Mouse (Mus musculus): ENCODE measurements around the gene Tenm3. TPM values are rescaled to one million over a fixed set of nuclear protein-coding genes. Genes with fewer than 3 reads are reported as not detected.

The Tenm3 gene
- polyA plus RNA-seq, 1 experiment from 2014 or later = 8.3 TPM

GRCm38 (mm10) chr8:48450397-48451246 is 393.1 kb downstream of the Tenm3 start:
- ATAC-seq (ENCODE audit: insufficient number of reproducible peaks, insufficient read depth, low FRiP score, low read depth) = no peak
- 63% methylated on average over 23 of the region's 23 CpGs for WGBS

GRCm38 (mm10) chr8:48449625-48450024 is 394.1 kb downstream of the Tenm3 start:
- 11% methylated on average over 3 of the region's 3 CpGs for WGBS
- H3K9me3 ChIP-seq (ENCODE audit: control insufficient read depth, low read length) = no peaks in the 10 kb centered on the region
- no peak overlapping the region for H3K9ac ChIP-seq (ENCODE audit: low read length)
- ATAC-seq (ENCODE audit: insufficient number of reproducible peaks, insufficient read depth, low FRiP score, low read depth) = no peak
- no peaks in the 10 kb centered on the region for H3K27me3 ChIP-seq (ENCODE audit: control insufficient read depth, insufficient read depth, low read length)
- peaks cover 10 to 19% of the 10 kb centered on the region in 2 experiments; a peak in 3 of 4 replicates for H3K4me1 ChIP-seq (ENCODE audit: control insufficient read depth in 2 of 2, insufficient read depth in 2 of 2, low read length in 2 of 2)
- H3K36me3 ChIP-seq (ENCODE audit: control insufficient read depth, insufficient read depth, low read length) = no peaks in the 10 kb centered on the region
- no peak overlapping the region for H3K4me3 ChIP-seq (ENCODE audit: control insufficient read depth in 1 of 2, insufficient read depth in 1 of 2, low read depth in 1 of 2, low read length in 2 of 2)
- no peak overlapping the region for H3K4me2 ChIP-seq (ENCODE audit: low read length)
- 0 out of 4 replicates have a peak overlapping the region, but pooled peaks of 1 of the 2 experiments have one; percentile 49 for H3K27ac ChIP-seq (replicated peaks in 1 of 2; ENCODE audit: control insufficient read depth in 1 of 2, insufficient read depth in 1 of 2, low read depth in 2 of 2, low read length in 2 of 2)

More at GRCm38 (mm10) chr8:48450397-48451246, 393.1 kb downstream of the Tenm3 start:
- Histone ChIP-seq H3K27ac (replicated peaks in 1 of 2; ENCODE audit: control insufficient read depth in 1 of 2, insufficient read depth in 1 of 2, low read depth in 2 of 2, low read length in 2 of 2) (no peak overlapping the region), H3K4me2 (ENCODE audit: low read length) (peak overlapping the region; percentile 44), H3K27me3 (ENCODE audit: control insufficient read depth, insufficient read depth, low read length) (no peaks in the 10 kb centered on the region), H3K4me1 (ENCODE audit: control insufficient read depth in 2 of 2, insufficient read depth in 2 of 2, low read length in 2 of 2) (peaks cover 10 to 19% of the 10 kb centered on the region in 2 experiments; a peak in 3 of 4 replicates), H3K4me3 (ENCODE audit: control insufficient read depth in 1 of 2, insufficient read depth in 1 of 2, low read depth in 1 of 2, low read length in 2 of 2) (no peak overlapping the region), H3K9ac (ENCODE audit: low read length) (no peak overlapping the region), H3K36me3 (ENCODE audit: control insufficient read depth, insufficient read depth, low read length) (no peaks in the 10 kb centered on the region), H3K9me3 (ENCODE audit: control insufficient read depth, low read length) (no peaks in the 10 kb centered on the region)

- no peak overlapping the region for H3K4me3 ChIP-seq (ENCODE audit: control insufficient read depth in 1 of 2, insufficient read depth in 1 of 2, low read depth in 1 of 2, low read length in 2 of 2)
- H3K27ac ChIP-seq (replicated peaks in 1 of 2; ENCODE audit: control insufficient read depth in 1 of 2, insufficient read depth in 1 of 2, low read depth in 2 of 2, low read length in 2 of 2) = no peak overlapping the region
- 87% methylated on average over 4 of the region's 4 CpGs for WGBS
- H3K36me3 ChIP-seq (ENCODE audit: control insufficient read depth, insufficient read depth, low read length) = no peaks in the 10 kb centered on the region
- no peak overlapping the region for H3K9ac ChIP-seq (ENCODE audit: low read length)
- H3K4me1 ChIP-seq (ENCODE audit: control insufficient read depth in 2 of 2, insufficient read depth in 2 of 2, low read length in 2 of 2) = peaks cover 6 to 15% of the 10 kb centered on the region in 2 experiments; a peak in 3 of 4 replicates
- H3K4me2 ChIP-seq (ENCODE audit: low read length) = no peak overlapping the region
- no peaks in the 10 kb centered on the region for H3K9me3 ChIP-seq (ENCODE audit: control insufficient read depth, low read length)
- no peaks in the 10 kb centered on the region for H3K27me3 ChIP-seq (ENCODE audit: control insufficient read depth, insufficient read depth, low read length)
- ATAC-seq (ENCODE audit: insufficient number of reproducible peaks, insufficient read depth, low FRiP score, low read depth) = no peak
These were observed 398.1 kb downstream of the Tenm3 start for GRCm38 (mm10) chr8:48445690-48446089.

GRCm38 (mm10) chr8:48439491-48439890 is 404.3 kb downstream of the Tenm3 start:
- no peaks in the 10 kb centered on the region for H3K36me3 ChIP-seq (ENCODE audit: control insufficient read depth, insufficient read depth, low read length)
- no peak overlapping the region for H3K4me2 ChIP-seq (ENCODE audit: low read length)
- no peak overlapping the region for H3K27ac ChIP-seq (replicated peaks in 1 of 2; ENCODE audit: control insufficient read depth in 1 of 2, insufficient read depth in 1 of 2, low read depth in 2 of 2, low read length in 2 of 2)
- no peaks in the 10 kb centered on the region for H3K9me3 ChIP-seq (ENCODE audit: control insufficient read depth, low read length)
- H3K27me3 ChIP-seq (ENCODE audit: control insufficient read depth, insufficient read depth, low read length) = no peaks in the 10 kb centered on the region
- 91% methylated on average over 12 of the region's 12 CpGs for WGBS
- no peak overlapping the region for H3K4me3 ChIP-seq (ENCODE audit: control insufficient read depth in 1 of 2, insufficient read depth in 1 of 2, low read depth in 1 of 2, low read length in 2 of 2)
- H3K9ac ChIP-seq (ENCODE audit: low read length) = no peak overlapping the region
- peaks cover 2 to 6% of the 10 kb centered on the region in 2 experiments; a peak in 2 of 4 replicates for H3K4me1 ChIP-seq (ENCODE audit: control insufficient read depth in 2 of 2, insufficient read depth in 2 of 2, low read length in 2 of 2)
- ATAC-seq (ENCODE audit: insufficient number of reproducible peaks, insufficient read depth, low FRiP score, low read depth) = no peak

- no peak overlapping the region for H3K27ac ChIP-seq (replicated peaks in 1 of 2; ENCODE audit: control insufficient read depth in 1 of 2, insufficient read depth in 1 of 2, low read depth in 2 of 2, low read length in 2 of 2)
- 41% methylated on average over 16 of the region's 16 CpGs for WGBS
- H3K9ac ChIP-seq (ENCODE audit: low read length) = no peak overlapping the region
- peaks cover 2 to 6% of the 10 kb centered on the region in 2 experiments; a peak in 2 of 4 replicates for H3K4me1 ChIP-seq (ENCODE audit: control insufficient read depth in 2 of 2, insufficient read depth in 2 of 2, low read length in 2 of 2)
- peak overlapping the region; percentile 14 for H3K4me2 ChIP-seq (ENCODE audit: low read length)
- no peaks in the 10 kb centered on the region for H3K9me3 ChIP-seq (ENCODE audit: control insufficient read depth, low read length)
- no peaks in the 10 kb centered on the region for H3K36me3 ChIP-seq (ENCODE audit: control insufficient read depth, insufficient read depth, low read length)
- no peaks in the 10 kb centered on the region for H3K27me3 ChIP-seq (ENCODE audit: control insufficient read depth, insufficient read depth, low read length)
- ATAC-seq (ENCODE audit: insufficient number of reproducible peaks, insufficient read depth, low FRiP score, low read depth) = no peak
- H3K4me3 ChIP-seq (ENCODE audit: control insufficient read depth in 1 of 2, insufficient read depth in 1 of 2, low read depth in 1 of 2, low read length in 2 of 2) = no peak overlapping the region
These were observed 406.1 kb downstream of the Tenm3 start for GRCm38 (mm10) chr8:48437523-48438207.

- Histone ChIP-seq H3K4me3 (ENCODE audit: control insufficient read depth in 1 of 2, insufficient read depth in 1 of 2, low read depth in 1 of 2, low read length in 2 of 2) (no peak overlapping the region), H3K4me2 (ENCODE audit: low read length) (no peak overlapping the region), H3K9ac (ENCODE audit: low read length) (no peak overlapping the region), H3K36me3 (ENCODE audit: control insufficient read depth, insufficient read depth, low read length) (no peaks in the 10 kb centered on the region), H3K27ac (replicated peaks in 1 of 2; ENCODE audit: control insufficient read depth in 1 of 2, insufficient read depth in 1 of 2, low read depth in 2 of 2, low read length in 2 of 2) (no peak overlapping the region), H3K4me1 (ENCODE audit: control insufficient read depth in 2 of 2, insufficient read depth in 2 of 2, low read length in 2 of 2) (no peaks in the 10 kb centered on the region), H3K9me3 (ENCODE audit: control insufficient read depth, low read length) (no peaks in the 10 kb centered on the region), H3K27me3 (ENCODE audit: control insufficient read depth, insufficient read depth, low read length) (no peaks in the 10 kb centered on the region)
- WGBS = 83% methylated on average over 11 of the region's 11 CpGs
- no peak for ATAC-seq (ENCODE audit: insufficient number of reproducible peaks, insufficient read depth, low FRiP score, low read depth)
These were observed 418.6 kb downstream of the Tenm3 start for GRCm38 (mm10) chr8:48425101-48425500.

GRCm38 (mm10) chr8:48417714-48418113 is 426.0 kb downstream of the Tenm3 start:
- 82% methylated on average over 11 of the region's 11 CpGs for WGBS
- Histone ChIP-seq H3K4me2 (ENCODE audit: low read length) (no peak overlapping the region), H3K9ac (ENCODE audit: low read length) (no peak overlapping the region), H3K4me3 (ENCODE audit: control insufficient read depth in 1 of 2, insufficient read depth in 1 of 2, low read depth in 1 of 2, low read length in 2 of 2) (no peak overlapping the region), H3K27me3 (ENCODE audit: control insufficient read depth, insufficient read depth, low read length) (no peaks in the 10 kb centered on the region), H3K27ac (replicated peaks in 1 of 2; ENCODE audit: control insufficient read depth in 1 of 2, insufficient read depth in 1 of 2, low read depth in 2 of 2, low read length in 2 of 2) (no peak overlapping the region), H3K4me1 (ENCODE audit: control insufficient read depth in 2 of 2, insufficient read depth in 2 of 2, low read length in 2 of 2) (peaks cover 5 to 6% of the 10 kb centered on the region in 2 experiments; a peak in 2 of 4 replicates), H3K36me3 (ENCODE audit: control insufficient read depth, insufficient read depth, low read length) (no peaks in the 10 kb centered on the region), H3K9me3 (ENCODE audit: control insufficient read depth, low read length) (no peaks in the 10 kb centered on the region)
- ATAC-seq (ENCODE audit: insufficient number of reproducible peaks, insufficient read depth, low FRiP score, low read depth) = no peak

All from heart, embryonic 14.5 days (tissue).